Comparison of ENCODE assay signal across 9 mouse cellular contexts in genomic region chr1:136364711-136365110, GRCm38 (mm10). TPM values are rescaled to one million over a fixed set of nuclear protein-coding genes. Genes with fewer than 3 reads are reported as not detected.
A peak's percentile ranks its signal among the peaks of the same experiment; 100 is the strongest.
DNase-seq lines count a peak whose midpoint lies in the region; ATAC-seq and TF ChIP-seq lines count a peak whose summit lies in the region.
"Had no signal": no experiment of that assay in that cellular context is flagged by ENCODE, and none has a peak within 500 bp of the region (broad histone marks: within the 10 kb centered on the region; RNA-seq: fewer than 3 reads in every experiment).

No protein-coding gene starts in this region.

- no peak for TF ChIP-seq POLR2A in lung, adult 2 months (IDR thresholded peaks at IDR 0.05; ENCODE audit: borderline replicate concordance, extremely low read depth, low read depth, low read length)

- H3K27ac ChIP-seq in intestine, postnatal 0 days (ENCODE audit: low read depth, low read length), result no peak overlapping the region
- H3K27ac ChIP-seq in intestine, embryonic 15.5 days, result no peak overlapping the region
- no peak overlapping the region for H3K27ac ChIP-seq in forebrain, embryonic 10.5 days

- no peak overlapping the region for H3K9ac ChIP-seq in intestine, postnatal 0 days (ENCODE audit: low read depth, low read length)
- H3K9ac ChIP-seq in intestine, embryonic 15.5 days, result no peak overlapping the region

- ATAC-seq in intestine, postnatal 0 days, result peak; percentile 51
- ATAC-seq in intestine, embryonic 15.5 days, result no peak
- ATAC-seq in megakaryocyte progenitor cell, adult 5-6 weeks (replicated peaks; ENCODE audit: poor library complexity), result no peak

- no peaks in the 10 kb centered on the region for H3K36me3 ChIP-seq in intestine, postnatal 0 days (ENCODE audit: control insufficient read depth, insufficient read depth)
- H3K36me3 ChIP-seq in intestine, embryonic 15.5 days, result no peaks in the 10 kb centered on the region
- no peaks in the 10 kb centered on the region for H3K36me3 ChIP-seq in forebrain, embryonic 10.5 days (replicated peaks)

- H3K27me3 ChIP-seq in intestine, postnatal 0 days (replicated peaks; ENCODE audit: control insufficient read depth, insufficient read depth, low read length), result peaks cover 83% of the 10 kb centered on the region
- peaks cover 33% of the 10 kb centered on the region for H3K27me3 ChIP-seq in intestine, embryonic 15.5 days (replicated peaks)
- H3K27me3 ChIP-seq in forebrain, embryonic 10.5 days (ENCODE audit: poor library complexity, severe bottlenecking), result no peaks in the 10 kb centered on the region
- H3K27me3 ChIP-seq: CH12.LX had no signal

- DNase-seq in adrenal gland, postnatal 4 days (ENCODE audit: low spot score in 2 of 2), result peak; percentile 61 to 68
- peak; percentile 5 to 41 for DNase-seq in heart, adult 9 months (ENCODE audit: low spot score in 2 of 2)
- peak; percentile 67 for DNase-seq in lung, adult 2 months
- peak; percentile 34 to 62 for DNase-seq in spleen, postnatal 36 days (ENCODE audit: low spot score in 2 of 2)
- no peak for DNase-seq in forebrain, embryonic 10.5 days (ENCODE audit: extremely low spot score, low spot score)

- 80% methylated on average over 19 of the region's 19 CpGs for WGBS in intestine, postnatal 0 days
- 64% methylated on average over 19 of the region's 19 CpGs for WGBS in intestine, embryonic 15.5 days
- 64% methylated on average over 19 of the region's 19 CpGs for WGBS in lung, adult 2 months
- WGBS in forebrain, embryonic 10.5 days, result 68% methylated on average over 19 of the region's 19 CpGs

- no peaks in the 10 kb centered on the region for H3K4me1 ChIP-seq in intestine, postnatal 0 days (replicated peaks; ENCODE audit: control insufficient read depth, insufficient read depth, low read length)
- 0 out of 2 replicates have a peak, but pooled peaks cover 2% of the 10 kb centered on the region for H3K4me1 ChIP-seq in intestine, embryonic 15.5 days (replicated peaks)
- peaks cover 2% of the 10 kb centered on the region for H3K4me1 ChIP-seq in lung, adult 2 months (ENCODE audit: control insufficient read depth, insufficient read depth, low read length)
- peaks cover 26% of the 10 kb centered on the region for H3K4me1 ChIP-seq in forebrain, embryonic 10.5 days

- no peak for TF ChIP-seq CTCF in intestine, postnatal 0 days (IDR thresholded peaks at IDR 0.05; ENCODE audit: low read depth)
- TF ChIP-seq CTCF in lung, adult 2 months (IDR thresholded peaks at IDR 0.05; ENCODE audit: insufficient read depth, low read length), result no peak

- no peak overlapping the region for H3K4me2 ChIP-seq in intestine, postnatal 0 days (replicated peaks; ENCODE audit: low read depth)
- no peak overlapping the region for H3K4me2 ChIP-seq in intestine, embryonic 15.5 days (replicated peaks)

- no peak overlapping the region for H3K4me3 ChIP-seq in intestine, postnatal 0 days (ENCODE audit: low read depth, low read length)
- H3K4me3 ChIP-seq in intestine, embryonic 15.5 days (replicated peaks), result no peak overlapping the region
- H3K4me3 ChIP-seq in lung, adult 2 months (replicated peaks; ENCODE audit: extremely low read depth, low read depth, low read length), result no peak overlapping the region
- H3K4me3 ChIP-seq in forebrain, embryonic 10.5 days, result no peak overlapping the region

- H3K9me3 ChIP-seq in intestine, postnatal 0 days (ENCODE audit: control insufficient read depth), result no peaks in the 10 kb centered on the region
- H3K9me3 ChIP-seq in intestine, embryonic 15.5 days, result no peaks in the 10 kb centered on the region
- H3K9me3 ChIP-seq in forebrain, embryonic 10.5 days, result no peaks in the 10 kb centered on the region

RNA-seq across cellular contexts. Expression of gene Camsap2, which starts 18.8 kb away (rescaled TPM):
- 3.3 and 3.6 TPM in 2 replicates for polyA plus RNA-seq in intestine, postnatal 0 days (2015; fragmentation: Nextera tagmentation; extraction: Ambion mirVana)
- polyA plus RNA-seq in intestine, embryonic 15.5 days (2015; fragmentation: Nextera tagmentation; extraction: Ambion mirVana), result 6.0 and 6.9 TPM in 2 replicates
- 10 to 100 TPM; 49.6 to 52.4 TPM for total RNA-seq in adrenal gland, postnatal 4 days (2021)
- 11.6 and 18.7 TPM in 2 replicates for polyA plus RNA-seq in lung, adult 2 months (2012; rRNA removed)
- 11.5 and 12.9 TPM in 2 replicates for polyA plus RNA-seq in forebrain, embryonic 10.5 days (2016; fragmentation: Nextera tagmentation; extraction: Ambion mirVana)
- total RNA-seq in megakaryocyte progenitor cell, adult 5-6 weeks (2015), result 8.6 and 8.7 TPM in 2 replicates
- 11.5 and 12.8 TPM in 2 replicates for total RNA-seq in megakaryocyte progenitor cell, adult 5-6 weeks (2017)

RNA-seq across cellular contexts. Expression of gene Ddx59, which starts 50.4 kb away (rescaled TPM):
- polyA plus RNA-seq in intestine, postnatal 0 days (2015; fragmentation: Nextera tagmentation; extraction: Ambion mirVana), result 6.0 and 6.8 TPM in 2 replicates
- polyA plus RNA-seq in intestine, embryonic 15.5 days (2015; fragmentation: Nextera tagmentation; extraction: Ambion mirVana), result 11.6 and 12.3 TPM in 2 replicates
- total RNA-seq in adrenal gland, postnatal 4 days (2021), result 10 to 100 TPM; 16.0 to 16.7 TPM
- 2.1 and 3.6 TPM in 2 replicates for polyA plus RNA-seq in lung, adult 2 months (2012; rRNA removed)
- polyA plus RNA-seq in forebrain, embryonic 10.5 days (2016; fragmentation: Nextera tagmentation; extraction: Ambion mirVana), result 18.5 and 20.1 TPM in 2 replicates
- 7.2 and 9.8 TPM in 2 replicates for total RNA-seq in megakaryocyte progenitor cell, adult 5-6 weeks (2015)
- total RNA-seq in megakaryocyte progenitor cell, adult 5-6 weeks (2017), result 8.4 and 11.8 TPM in 2 replicates
